Mouse (Mus musculus) heart, adult 2 months (tissue): ENCODE data around the gene Rbfox2. TPM values are rescaled to one million over a fixed set of nuclear protein-coding genes. Genes with fewer than 3 reads are reported as not detected.
"Not testable (repeated sequence)": the region's sequence is repeated elsewhere in the genome, so short reads cannot be mapped to it uniquely, and the experiment has no call there.

Experiments used
- DNase-seq, 2 experiments: peaks; one replicate each; pipeline ENCODE4 v3.0.0; 2021
- H3K27ac ChIP-seq: fragments of 200-600 bp; 2 replicates; pipeline ENCODE4 v1.8.1; 2022
- H3K27me3 ChIP-seq: fragments of 200-500 bp; 2 replicates; pipeline ENCODE4 v1.6.1; 2012; ENCODE audit warnings: mild to moderate bottlenecking, low read length, inconsistent platforms, mixed read lengths; ENCODE audit not compliant: control insufficient read depth, insufficient read depth
- H3K36me3 ChIP-seq: fragments of 200-500 bp; 2 replicates; pipeline ENCODE4 v1.6.1; 2012; ENCODE audit warnings: low read length, inconsistent platforms; ENCODE audit not compliant: control insufficient read depth, insufficient read depth
- H3K4me1 ChIP-seq: fragments of 200-500 bp; 2 replicates; pipeline ENCODE4 v1.6.1; 2011; ENCODE audit warnings: low read length; ENCODE audit not compliant: control insufficient read depth, insufficient read depth
- H3K4me3 ChIP-seq: fragments of 200-600 bp; 2 replicates; pipeline ENCODE4 v1.8.1; 2022
- H3K79me2 ChIP-seq: fragments of 200-500 bp; replicated peaks from 2 replicates; pipeline ENCODE4 v1.6.1; 2012; ENCODE audit warnings: mild to moderate bottlenecking, inconsistent platforms, low read length, moderate library complexity, mixed read lengths; ENCODE audit not compliant: control insufficient read depth, insufficient read depth
- H3K9ac ChIP-seq: fragments of 200-500 bp; 2 replicates; pipeline ENCODE4 v1.6.1; 2012; ENCODE audit warnings: low read depth, mild to moderate bottlenecking, control low read depth, inconsistent platforms, low read length, mixed read lengths
- CTCF ChIP-seq: fragments of 200-600 bp; IDR thresholded peaks from 2 replicates; pipeline ENCODE4 v1.8.1; 2022; ENCODE audit warnings: antibody characterized with exemption, mild to moderate bottlenecking, moderate library complexity
- EP300 ChIP-seq: fragments of 200-500 bp; IDR thresholded peaks from 2 replicates; pipeline ENCODE4 v1.6.1; 2011; ENCODE audit warnings: low read depth, low read length, control low read depth; ENCODE audit not compliant: insufficient read depth
- POLR2A ChIP-seq: fragments of 200-500 bp; IDR thresholded peaks from 2 replicates; pipeline ENCODE4 v1.6.1; 2011; ENCODE audit warnings: mild to moderate bottlenecking, low read depth, low read length, control low read depth; ENCODE audit not compliant: insufficient read depth
- WGBS: fragments of 180-500 bp; shearing (Covaris S2); methylation state at CpG from one replicate; pipeline ENCODE4 v1.1.7; 2018; 5-methylcytosine and 5-hydroxymethylcytosine counted together
- intact Hi-C: fragments of 180-260 bp; cut with DNase I; formaldehyde crosslinking; loops from one replicate; pipeline ENCODE4 v1.15.1; 2025
- polyA plus RNA-seq: library from polyadenylated mRNA; depleted of rRNA; stranded (reverse); fragments of >200 nt; gene quantifications from 2 replicates; pipeline ENCODE4 v1.2.3, GENCODE M21; 2012
- total RNA-seq, 2 experiments: library from RNA; stranded (reverse); gene quantifications; 2 replicates each; pipeline ENCODE4 v1.2.3; 2021

Gene Rbfox2
- total and polyA plus RNA-seq, 3 experiments, result 86.0 to 110 (median 106) TPM

GRCm38 (mm10) chr15:77068439-77068861 lies 238.4 kb downstream of the Rbfox2 start:
- intact Hi-C loops, result loop anchor here (5.0 kb wide), 2 partner anchors 41 to 86 kb away; no protein-coding TSS in a partner anchor
- peak overlapping the region; percentile 40 for H3K27ac ChIP-seq
- no peak overlapping the region for H3K4me3 ChIP-seq
- H3K79me2 ChIP-seq, result no peaks in the 10 kb centered on the region
- peaks cover 5% of the 10 kb centered on the region for H3K4me1 ChIP-seq
- H3K9ac ChIP-seq, result no peak overlapping the region
- peak; percentile 57 to 59 for DNase-seq
- no peaks in the 10 kb centered on the region for H3K36me3 ChIP-seq
- H3K27me3 ChIP-seq, result no peaks in the 10 kb centered on the region
- WGBS, result 13% methylated on average over 3 of the region's 3 CpGs
- TF ChIP-seq CTCF (peak; percentile 70), POLR2A (no peak), EP300 (0 out of 2 replicates have a peak, but pooled peaks have one; percentile 56)

GRCm38 (mm10) chr15:77066233-77066632 lies 240.6 kb downstream of the Rbfox2 start:
- Histone ChIP-seq H3K4me3 (no peak overlapping the region), H3K27ac (no peak overlapping the region), H3K79me2 (no peaks in the 10 kb centered on the region), H3K4me1 (peaks cover 5% of the 10 kb centered on the region), H3K9ac (no peak overlapping the region), H3K27me3 (no peaks in the 10 kb centered on the region), H3K36me3 (no peaks in the 10 kb centered on the region)
- intact Hi-C loops, result loop anchor here (5.0 kb wide), 2 partner anchors 39 to 84 kb away; no protein-coding TSS in a partner anchor
- DNase-seq, result no peak
- WGBS, result 49% methylated on average over 6 of the region's 6 CpGs
- no peak for TF ChIP-seq POLR2A
- TF ChIP-seq EP300, result no peak
- TF ChIP-seq CTCF, result no peak

DNA sequence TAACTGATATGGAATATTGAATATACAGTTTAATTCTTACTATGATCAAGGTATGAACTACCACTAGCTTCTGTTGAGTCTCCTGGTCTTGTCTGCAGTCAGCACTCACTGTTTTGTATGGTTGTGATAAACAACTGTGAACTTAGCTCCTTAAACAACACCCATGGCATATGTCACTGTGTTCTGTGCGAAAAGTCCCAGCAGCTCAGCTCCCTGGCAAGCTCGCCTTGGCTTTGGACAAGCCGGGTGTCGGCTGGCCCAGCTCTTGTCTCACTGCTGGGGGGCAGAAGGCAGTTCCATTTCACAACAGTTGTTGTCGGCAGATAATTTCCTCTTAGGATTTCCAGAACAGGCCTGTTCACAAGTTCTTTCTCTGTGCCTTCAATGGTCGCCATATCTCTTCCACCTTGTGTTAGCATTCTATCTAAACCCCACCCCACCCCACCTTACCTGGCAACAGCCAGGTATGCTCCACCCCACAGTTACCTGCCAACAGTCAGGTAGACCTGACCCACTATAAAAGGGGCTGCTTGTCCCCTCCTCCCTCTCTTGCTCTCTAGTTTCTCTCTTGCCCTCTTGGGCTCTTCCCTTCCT lies 241.4 kb downstream of the Rbfox2 start:
- 52% methylated on average over 6 of the region's 6 CpGs for WGBS
- DNase-seq, result no peak
- Histone ChIP-seq H3K27ac (no peak overlapping the region), H3K9ac (no peak overlapping the region), H3K79me2 (no peaks in the 10 kb centered on the region), H3K27me3 (no peaks in the 10 kb centered on the region), H3K4me1 (peaks cover 5% of the 10 kb centered on the region), H3K4me3 (no peak overlapping the region), H3K36me3 (no peaks in the 10 kb centered on the region)
- TF ChIP-seq EP300, result no peak
- no peak for TF ChIP-seq POLR2A
- no peak for TF ChIP-seq CTCF
- intact Hi-C loops, result loop anchor here (5.0 kb wide), 2 partner anchors 38 to 83 kb away; no protein-coding TSS in a partner anchor

DNA sequence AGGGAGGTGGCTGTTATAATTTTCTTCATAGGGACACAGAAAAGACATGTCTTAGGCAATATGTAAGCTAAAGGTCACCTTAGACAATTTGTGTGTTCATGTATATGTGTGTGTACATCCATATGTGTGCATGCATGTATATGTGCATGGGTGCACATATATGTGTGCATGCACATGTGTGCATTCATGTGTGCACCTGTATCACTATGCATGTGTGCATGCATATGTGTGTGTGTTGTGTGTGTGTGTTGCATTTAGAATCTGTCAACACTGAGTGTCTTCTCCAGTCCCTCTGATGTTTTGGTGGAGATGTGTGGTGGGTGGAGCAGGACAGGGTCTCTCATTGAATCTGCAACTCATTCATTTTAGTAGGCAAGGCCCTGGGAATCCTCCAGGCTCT lies 244.1 kb downstream of the Rbfox2 start:
- no peaks in the 10 kb centered on the region for H3K27me3 ChIP-seq
- intact Hi-C loops, result loop anchor here (2.0 kb wide), 1 partner anchor 22 kb away; no protein-coding TSS in a partner anchor
- DNase-seq, result no peak

GRCm38 (mm10) chr15:77059416-77059815 lies 247.4 kb downstream of the Rbfox2 start:
- H3K36me3 ChIP-seq, H3K79me2 ChIP-seq, H3K4me3 ChIP-seq, H3K27ac ChIP-seq, H3K9ac ChIP-seq, DNase-seq, H3K27me3 ChIP-seq, intact Hi-C loops, H3K4me1 ChIP-seq: not testable (repeated sequence)
- WGBS, result 95% methylated on average over 4 of the region's 4 CpGs

More for the DNA sequence above, 244.1 kb downstream of the Rbfox2 start:
- Histone ChIP-seq H3K36me3 (no peaks in the 10 kb centered on the region), H3K27ac (no peak overlapping the region), H3K4me1 (no peaks in the 10 kb centered on the region), H3K79me2 (no peaks in the 10 kb centered on the region), H3K9ac (no peak overlapping the region), H3K4me3 (no peak overlapping the region)
- TF ChIP-seq POLR2A (no peak), CTCF (no peak), EP300 (no peak)

DNA sequence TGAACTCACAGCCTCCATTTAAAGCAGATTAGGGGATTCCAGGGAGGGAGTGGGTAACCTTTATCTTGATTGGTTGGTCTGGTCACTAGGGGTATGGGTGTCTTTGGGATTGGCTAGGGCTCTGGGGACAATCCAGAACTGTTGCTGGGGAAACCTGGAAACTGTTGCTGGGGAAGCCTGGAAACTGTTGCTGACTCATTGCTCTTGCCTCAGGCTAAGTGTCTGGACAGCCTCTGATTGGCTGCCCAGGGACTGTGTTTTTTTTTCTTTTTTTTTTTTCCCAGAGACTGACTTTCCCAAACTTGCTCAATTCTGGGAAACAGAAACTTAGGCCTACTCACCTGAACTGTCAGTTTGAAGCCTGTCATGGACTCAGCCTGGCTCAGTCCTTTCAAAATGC lies 248.2 kb downstream of the Rbfox2 start:
- H3K4me1 ChIP-seq, result peaks cover 4% of the 10 kb centered on the region
- DNase-seq, result no peak
- no peak overlapping the region for H3K27ac ChIP-seq
- H3K9ac ChIP-seq, result no peak overlapping the region
- no peak overlapping the region for H3K4me3 ChIP-seq
- intact Hi-C loops, result no loop called here
- no peaks in the 10 kb centered on the region for H3K27me3 ChIP-seq
- H3K36me3 ChIP-seq, result no peaks in the 10 kb centered on the region
- H3K79me2 ChIP-seq, result no peaks in the 10 kb centered on the region
- TF ChIP-seq EP300, result no peak
- TF ChIP-seq CTCF, result no peak
- no peak for TF ChIP-seq POLR2A
